Mouse (Mus musculus): Measurements from ENCODE around the gene Armh1. TPM values are rescaled to one million over a fixed set of nuclear protein-coding genes. Genes with fewer than 3 reads are reported as not detected.

The Armh1 gene
- polyA plus RNA-seq, 1 experiment from 2014 or later: 1.3 TPM

- ATAC-seq (ENCODE audit: insufficient number of reproducible peaks, insufficient read depth, low FRiP score, low TSS enrichment): no peak
- Histone ChIP-seq H3K9ac (no peak overlapping the region), H3K27me3 (no peaks in the 10 kb centered on the region), H3K4me1 (peaks cover 18% of the 10 kb centered on the region), H3K27ac (no peak overlapping the region), H3K4me3 (no peak overlapping the region), H3K36me3 (peaks cover 91% of the 10 kb centered on the region), H3K9me3 (no peaks in the 10 kb centered on the region), H3K4me2 (replicated peaks) (no peak overlapping the region)
- WGBS: 90% methylated on average over 8 of the region's 8 CpGs
These were observed 28.5 kb upstream of the Armh1 start for GRCm38 (mm10) chr4:117280397-117280930.

DNA sequence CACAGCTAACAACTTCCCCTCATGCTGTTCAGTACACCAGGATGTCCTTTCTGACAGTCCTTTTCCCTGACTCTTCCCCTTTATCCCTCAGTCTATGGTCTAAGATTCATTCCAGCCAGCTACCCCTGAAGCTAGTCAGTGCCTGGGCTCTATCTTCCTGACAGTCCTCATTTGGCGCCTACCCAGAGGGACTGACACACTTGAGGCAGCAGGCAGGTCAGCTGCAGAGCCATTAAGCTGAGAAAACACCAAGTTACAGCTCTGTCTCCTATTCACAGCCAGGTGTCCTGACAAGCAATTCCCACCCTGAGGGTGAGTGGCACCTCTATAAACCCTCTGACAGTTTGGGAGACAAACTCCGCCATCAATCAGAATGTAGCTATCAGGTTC, 27.3 kb upstream of the Armh1 start:
- H3K36me3 ChIP-seq: peaks cover 91% of the 10 kb centered on the region
- H3K4me3 ChIP-seq: no peak overlapping the region
- no peak overlapping the region for H3K4me2 ChIP-seq (replicated peaks)
- H3K9me3 ChIP-seq: peaks cover 4% of the 10 kb centered on the region
- no peaks in the 10 kb centered on the region for H3K27me3 ChIP-seq
- H3K27ac ChIP-seq: no peak overlapping the region
- no peak overlapping the region for H3K9ac ChIP-seq
- no peak for ATAC-seq (ENCODE audit: insufficient number of reproducible peaks, insufficient read depth, low FRiP score, low TSS enrichment)
- 76% methylated on average over 2 of the region's 2 CpGs for WGBS
- peaks cover 11% of the 10 kb centered on the region for H3K4me1 ChIP-seq

GRCm38 (mm10) chr4:117278381-117279252, 26.7 kb upstream of the Armh1 start:
- H3K36me3 ChIP-seq: peaks cover 91% of the 10 kb centered on the region
- ATAC-seq (ENCODE audit: insufficient number of reproducible peaks, insufficient read depth, low FRiP score, low TSS enrichment): no peak

DNA sequence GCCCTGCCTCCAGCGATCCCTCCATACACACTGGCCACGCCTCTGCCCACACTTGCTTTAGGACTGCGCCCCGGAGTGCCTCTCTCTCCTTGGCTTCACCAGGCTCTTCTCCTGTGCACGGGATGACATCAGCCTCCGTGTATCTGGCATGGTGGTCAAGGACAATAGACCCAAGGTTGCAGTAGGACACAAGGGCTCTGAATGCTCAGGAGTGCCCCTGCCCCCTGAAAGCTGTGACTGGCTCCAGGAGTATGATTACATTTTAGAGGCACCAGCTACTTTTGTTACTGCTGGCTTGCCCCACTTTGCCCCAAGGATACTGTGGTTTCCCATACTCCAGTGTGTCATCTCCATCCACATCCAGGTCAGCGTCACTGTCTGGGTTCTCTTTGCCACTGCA, 25.8 kb upstream of the Armh1 start:
- Histone ChIP-seq H3K9me3 (peaks cover 8% of the 10 kb centered on the region), H3K4me1 (peaks cover 4% of the 10 kb centered on the region; the same call in 1 of the 2 replicates), H3K27me3 (no peaks in the 10 kb centered on the region), H3K27ac (no peak overlapping the region), H3K4me3 (no peak overlapping the region; the same call in 1 of the 2 replicates), H3K9ac (no peak overlapping the region), H3K36me3 (peaks cover 95% of the 10 kb centered on the region), H3K4me2 (replicated peaks) (no peak overlapping the region)
- no peak for ATAC-seq (ENCODE audit: insufficient number of reproducible peaks, insufficient read depth, low FRiP score, low TSS enrichment)
- 96% methylated on average over 7 of the region's 7 CpGs for WGBS

More at GRCm38 (mm10) chr4:117278381-117279252, 26.7 kb upstream of the Armh1 start:
- no peak overlapping the region for H3K4me3 ChIP-seq
- 0 out of 2 replicates have a peak, but pooled peaks cover 5% of the 10 kb centered on the region for H3K4me1 ChIP-seq
- H3K4me2 ChIP-seq (replicated peaks): no peak overlapping the region
- H3K27me3 ChIP-seq: no peaks in the 10 kb centered on the region
- no peak overlapping the region for H3K27ac ChIP-seq
- 76% methylated on average over 10 of the region's 10 CpGs for WGBS
- peaks cover 8% of the 10 kb centered on the region for H3K9me3 ChIP-seq
- no peak overlapping the region for H3K9ac ChIP-seq

DNA sequence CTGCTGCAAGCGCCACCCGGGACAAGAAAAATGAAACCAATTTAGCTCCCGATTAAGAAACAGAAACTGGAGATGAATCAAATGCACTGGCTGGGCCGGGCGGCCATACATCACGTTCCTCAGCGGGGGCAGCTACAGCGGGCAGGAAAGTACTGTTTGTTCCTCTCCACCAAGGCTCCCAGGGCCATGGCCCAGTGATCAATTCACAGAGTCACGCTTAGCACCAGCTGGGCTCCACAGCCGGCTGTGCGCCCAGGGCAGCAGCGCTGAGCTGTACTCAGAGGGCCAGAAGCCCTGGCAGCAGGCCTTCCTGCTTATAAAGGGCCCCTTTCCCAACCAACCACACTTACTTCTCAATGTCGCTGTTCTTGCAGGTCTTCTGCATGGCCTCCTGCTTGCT, 25.1 kb upstream of the Armh1 start:
- H3K4me3 ChIP-seq: no peak overlapping the region
- H3K4me2 ChIP-seq (replicated peaks): no peak overlapping the region
- no peak for ATAC-seq (ENCODE audit: insufficient number of reproducible peaks, insufficient read depth, low FRiP score, low TSS enrichment)
- peaks cover 4% of the 10 kb centered on the region; the same call in 1 of the 2 replicates for H3K4me1 ChIP-seq
- no peaks in the 10 kb centered on the region for H3K27me3 ChIP-seq
- no peak overlapping the region for H3K9ac ChIP-seq
- H3K36me3 ChIP-seq: peaks cover 99% of the 10 kb centered on the region
- H3K27ac ChIP-seq: no peak overlapping the region
- peaks cover 8% of the 10 kb centered on the region for H3K9me3 ChIP-seq
- 92% methylated on average over 13 of the region's 13 CpGs for WGBS

GRCm38 (mm10) chr4:117276281-117276711, 24.4 kb upstream of the Armh1 start:
- H3K4me2 ChIP-seq (replicated peaks): no peak overlapping the region
- H3K36me3 ChIP-seq: peaks cover 99% of the 10 kb centered on the region

DNA sequence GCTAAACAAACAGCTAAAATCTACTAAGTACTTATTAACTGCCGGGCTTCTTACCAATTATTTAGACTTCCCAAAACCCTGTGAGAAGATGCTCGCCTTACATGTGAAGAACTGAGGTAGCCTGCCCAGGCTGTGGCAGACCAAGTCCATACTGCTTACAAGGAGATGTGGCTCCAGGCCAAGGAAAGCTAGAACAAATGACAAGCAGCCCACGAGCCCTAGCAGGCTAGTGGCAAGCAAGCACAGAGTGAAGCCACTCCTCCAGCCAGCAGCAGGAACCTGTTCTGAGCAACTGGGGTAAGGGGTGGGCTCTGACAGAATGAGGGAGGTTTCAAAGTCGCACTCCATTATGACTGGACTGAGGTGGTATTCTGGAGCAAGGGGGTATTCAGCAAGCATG, 22.8 kb upstream of the Armh1 start:
- H3K4me1 ChIP-seq: peaks cover 4% of the 10 kb centered on the region; the same call in 1 of the 2 replicates
- no peak overlapping the region for H3K27ac ChIP-seq
- H3K9ac ChIP-seq: no peak overlapping the region
- WGBS: 91% methylated on average over 4 of the region's 4 CpGs
- H3K36me3 ChIP-seq: peaks cover 88% of the 10 kb centered on the region
- no peak overlapping the region for H3K4me2 ChIP-seq (replicated peaks)
- no peaks in the 10 kb centered on the region for H3K27me3 ChIP-seq
- no peak for ATAC-seq (ENCODE audit: insufficient number of reproducible peaks, insufficient read depth, low FRiP score, low TSS enrichment)
- H3K4me3 ChIP-seq: no peak overlapping the region
- H3K9me3 ChIP-seq: peaks cover 8% of the 10 kb centered on the region

More at GRCm38 (mm10) chr4:117276281-117276711, 24.4 kb upstream of the Armh1 start:
- Histone ChIP-seq H3K9me3 (peaks cover 8% of the 10 kb centered on the region), H3K27me3 (no peaks in the 10 kb centered on the region), H3K4me3 (no peak overlapping the region), H3K9ac (no peak overlapping the region), H3K4me1 (peaks cover 4% of the 10 kb centered on the region; the same call in 1 of the 2 replicates), H3K27ac (no peak overlapping the region)
- 93% methylated on average over 17 of the region's 17 CpGs for WGBS
- no peak for ATAC-seq (ENCODE audit: insufficient number of reproducible peaks, insufficient read depth, low FRiP score, low TSS enrichment)

GRCm38 (mm10) chr4:117272459-117272858, 20.5 kb upstream of the Armh1 start:
- WGBS: 15% methylated on average over 12 of the region's 12 CpGs
- no peak for ATAC-seq (ENCODE audit: insufficient number of reproducible peaks, insufficient read depth, low FRiP score, low TSS enrichment)
- no peak overlapping the region for H3K4me3 ChIP-seq
- peaks cover 65% of the 10 kb centered on the region for H3K36me3 ChIP-seq
- H3K9ac ChIP-seq: no peak overlapping the region
- H3K4me2 ChIP-seq (replicated peaks): no peak overlapping the region
- peaks cover 4% of the 10 kb centered on the region; the same call in 1 of the 2 replicates for H3K4me1 ChIP-seq
- H3K9me3 ChIP-seq: peaks cover 8% of the 10 kb centered on the region
- H3K27ac ChIP-seq: no peak overlapping the region
- H3K27me3 ChIP-seq: no peaks in the 10 kb centered on the region

DNA sequence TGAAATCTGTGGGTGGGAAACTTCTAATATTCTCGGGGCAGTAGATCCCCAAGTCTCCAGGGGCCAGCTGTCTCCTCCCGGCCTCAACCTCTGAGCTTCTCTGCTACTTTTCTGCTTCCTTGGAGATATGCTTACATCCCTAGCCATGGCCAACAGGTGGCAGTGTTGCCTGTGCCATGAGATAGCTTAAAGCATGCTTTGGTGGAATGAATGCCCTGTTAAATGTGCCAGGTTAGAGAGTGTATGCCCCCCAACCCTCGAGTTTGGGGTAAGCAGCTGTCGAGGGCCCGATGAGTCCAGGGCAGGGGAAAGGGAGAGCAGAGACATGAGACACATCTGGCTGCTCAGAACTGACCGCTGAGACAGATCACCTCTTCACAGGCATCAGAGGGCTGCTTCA, 18.4 kb upstream of the Armh1 start:
- no peak overlapping the region for H3K4me2 ChIP-seq (replicated peaks)
- no peak for ATAC-seq (ENCODE audit: insufficient number of reproducible peaks, insufficient read depth, low FRiP score, low TSS enrichment)
- H3K4me1 ChIP-seq: peaks cover 4% of the 10 kb centered on the region; the same call in 1 of the 2 replicates
- WGBS: 16% methylated on average over 6 of the region's 6 CpGs
- H3K27ac ChIP-seq: no peak overlapping the region
- H3K4me3 ChIP-seq: no peak overlapping the region
- no peak overlapping the region for H3K9ac ChIP-seq
- peaks cover 43% of the 10 kb centered on the region for H3K36me3 ChIP-seq
- peaks cover 8% of the 10 kb centered on the region for H3K9me3 ChIP-seq
- no peaks in the 10 kb centered on the region for H3K27me3 ChIP-seq

GRCm38 (mm10) chr4:117267831-117268437, 16.0 kb upstream of the Armh1 start:
- ATAC-seq (ENCODE audit: insufficient number of reproducible peaks, insufficient read depth, low FRiP score, low TSS enrichment): no peak
- Histone ChIP-seq H3K27ac (no peak overlapping the region), H3K9ac (no peak overlapping the region), H3K36me3 (peaks cover 20% of the 10 kb centered on the region), H3K27me3 (no peaks in the 10 kb centered on the region), H3K4me1 (peaks cover 2% of the 10 kb centered on the region; the same call in 1 of the 2 replicates), H3K4me3 (no peak overlapping the region), H3K9me3 (no peaks in the 10 kb centered on the region), H3K4me2 (replicated peaks) (no peak overlapping the region)
- WGBS: 80% methylated on average over 25 of the region's 25 CpGs

- ATAC-seq (ENCODE audit: insufficient number of reproducible peaks, insufficient read depth, low FRiP score, low TSS enrichment): no peak
- Histone ChIP-seq H3K36me3 (peaks cover 13% of the 10 kb centered on the region), H3K4me1 (no peaks in the 10 kb centered on the region)
These were observed 15.4 kb upstream of the Armh1 start for GRCm38 (mm10) chr4:117267284-117267683.

More at GRCm38 (mm10) chr4:117267284-117267683, 15.4 kb upstream of the Armh1 start:
- Histone ChIP-seq H3K9me3 (no peaks in the 10 kb centered on the region), H3K4me2 (replicated peaks) (no peak overlapping the region), H3K9ac (no peak overlapping the region), H3K4me3 (no peak overlapping the region), H3K27ac (no peak overlapping the region), H3K27me3 (no peaks in the 10 kb centered on the region)
- 0% methylated on average over 2 of the region's 2 CpGs for WGBS

Measured in embryonic facial prominence, embryonic 12.5 days (tissue).